Mouse (Mus musculus): ENCODE measurements around the gene Cdkn1b. TPM values are rescaled to one million over a fixed set of nuclear protein-coding genes. Genes with fewer than 3 reads are reported as not detected.

Gene Cdkn1b
- total and polyA plus RNA-seq, 2 experiments from 2014 or later, result 26.3 to 44.7 TPM

- no peak overlapping the region for H3K9ac ChIP-seq (replicated peaks; ENCODE audit: low read length)
- H3K9me3 ChIP-seq (ENCODE audit: low read length), result no peaks in the 10 kb centered on the region
- H3K27me3 ChIP-seq (ENCODE audit: insufficient read depth, low read length), result no peaks in the 10 kb centered on the region
- no peak for TF ChIP-seq CTCF (IDR thresholded peaks at IDR 0.05; ENCODE audit: low read depth)
- WGBS, result 91% methylated on average over 4 of the region's 4 CpGs
- no peaks in the 10 kb centered on the region for H3K4me1 ChIP-seq (ENCODE audit: insufficient read depth, low read length)
- no peak for ATAC-seq
- no peak overlapping the region for H3K27ac ChIP-seq
- no peak overlapping the region for H3K4me2 ChIP-seq (ENCODE audit: low read depth, low read length)
- no peak for DNase-seq (ENCODE audit: low spot score)
- no peak overlapping the region for H3K4me3 ChIP-seq (ENCODE audit: low read length)
- H3K36me3 ChIP-seq (ENCODE audit: insufficient read depth, low read length), result no peaks in the 10 kb centered on the region
Measured at GRCm38 (mm10) chr6:134939781-134940180, 19.6 kb downstream of the Cdkn1b start.

- 80% methylated on average over 13 of the region's 13 CpGs for WGBS
Measured at GRCm38 (mm10) chr6:134943759-134944407, 23.7 kb downstream of the Cdkn1b start.

GRCm38 (mm10) chr6:134946054-134946453 is 25.9 kb downstream of the Cdkn1b start:
- Histone ChIP-seq H3K36me3 (ENCODE audit: insufficient read depth, low read length) (no peaks in the 10 kb centered on the region), H3K27ac (no peak overlapping the region), H3K4me3 (ENCODE audit: low read length) (no peak overlapping the region), H3K27me3 (ENCODE audit: insufficient read depth, low read length) (no peaks in the 10 kb centered on the region), H3K9me3 (ENCODE audit: low read length) (no peaks in the 10 kb centered on the region), H3K9ac (replicated peaks; ENCODE audit: low read length) (no peak overlapping the region), H3K4me1 (ENCODE audit: insufficient read depth, low read length) (no peaks in the 10 kb centered on the region), H3K4me2 (ENCODE audit: low read depth, low read length) (no peak overlapping the region)
- no peak for TF ChIP-seq CTCF (IDR thresholded peaks at IDR 0.05; ENCODE audit: low read depth)
- DNase-seq (ENCODE audit: low spot score), result no peak
- no peak for ATAC-seq
- WGBS, result 60% methylated on average over 6 of the region's 6 CpGs

More at GRCm38 (mm10) chr6:134943759-134944407, 23.7 kb downstream of the Cdkn1b start:
- no peak for TF ChIP-seq CTCF (IDR thresholded peaks at IDR 0.05; ENCODE audit: low read depth)
- ATAC-seq (no peak), DNase-seq (ENCODE audit: low spot score) (no peak)
- Histone ChIP-seq H3K27ac (no peak overlapping the region), H3K36me3 (ENCODE audit: insufficient read depth, low read length) (no peaks in the 10 kb centered on the region), H3K9me3 (ENCODE audit: low read length) (no peaks in the 10 kb centered on the region), H3K4me3 (ENCODE audit: low read length) (no peak overlapping the region), H3K27me3 (ENCODE audit: insufficient read depth, low read length) (no peaks in the 10 kb centered on the region), H3K4me2 (ENCODE audit: low read depth, low read length) (no peak overlapping the region), H3K9ac (replicated peaks; ENCODE audit: low read length) (no peak overlapping the region), H3K4me1 (ENCODE audit: insufficient read depth, low read length) (no peaks in the 10 kb centered on the region)

- H3K4me2 ChIP-seq (ENCODE audit: low read depth, low read length), result no peak overlapping the region
- no peaks in the 10 kb centered on the region for H3K36me3 ChIP-seq (ENCODE audit: insufficient read depth, low read length)
- no peak overlapping the region for H3K9ac ChIP-seq (replicated peaks; ENCODE audit: low read length)
- no peak for DNase-seq (ENCODE audit: low spot score)
- no peak for TF ChIP-seq CTCF (IDR thresholded peaks at IDR 0.05; ENCODE audit: low read depth)
- H3K4me3 ChIP-seq (ENCODE audit: low read length), result no peak overlapping the region
- no peaks in the 10 kb centered on the region for H3K27me3 ChIP-seq (ENCODE audit: insufficient read depth, low read length)
- no peaks in the 10 kb centered on the region for H3K9me3 ChIP-seq (ENCODE audit: low read length)
- H3K4me1 ChIP-seq (ENCODE audit: insufficient read depth, low read length), result no peaks in the 10 kb centered on the region
- ATAC-seq, result no peak
- H3K27ac ChIP-seq, result no peak overlapping the region
- WGBS, result 86% methylated on average over 9 of the region's 9 CpGs
Measured at GRCm38 (mm10) chr6:134946858-134947257, 26.7 kb downstream of the Cdkn1b start.

GRCm38 (mm10) chr6:134947311-134948087 is 27.3 kb downstream of the Cdkn1b start:
- ATAC-seq (peak; percentile 53), DNase-seq (ENCODE audit: low spot score) (peak; percentile 83)
- H3K4me1 ChIP-seq (ENCODE audit: insufficient read depth, low read length), result no peaks in the 10 kb centered on the region
- no peak overlapping the region for H3K4me3 ChIP-seq (ENCODE audit: low read length)
- H3K9ac ChIP-seq (replicated peaks; ENCODE audit: low read length), result no peak overlapping the region
- H3K27ac ChIP-seq, result no peak overlapping the region
- no peaks in the 10 kb centered on the region for H3K9me3 ChIP-seq (ENCODE audit: low read length)
- no peak overlapping the region; the same call in 1 of the 2 replicates for H3K4me2 ChIP-seq (ENCODE audit: low read depth, low read length)
- WGBS, result 41% methylated on average over 13 of the region's 13 CpGs
- H3K36me3 ChIP-seq (ENCODE audit: insufficient read depth, low read length), result no peaks in the 10 kb centered on the region
- no peaks in the 10 kb centered on the region for H3K27me3 ChIP-seq (ENCODE audit: insufficient read depth, low read length)
- TF ChIP-seq CTCF (IDR thresholded peaks at IDR 0.05; ENCODE audit: low read depth), result peak; percentile 75

GRCm38 (mm10) chr6:134948522-134949061 is 28.4 kb downstream of the Cdkn1b start:
- no peak overlapping the region for H3K4me3 ChIP-seq (ENCODE audit: low read length)
- no peak overlapping the region for H3K27ac ChIP-seq
- no peak overlapping the region for H3K4me2 ChIP-seq (ENCODE audit: low read depth, low read length)
- no peaks in the 10 kb centered on the region for H3K9me3 ChIP-seq (ENCODE audit: low read length)
- no peak for TF ChIP-seq CTCF (IDR thresholded peaks at IDR 0.05; ENCODE audit: low read depth)
- DNase-seq (ENCODE audit: low spot score) (no peak), ATAC-seq (no peak)
- no peaks in the 10 kb centered on the region for H3K4me1 ChIP-seq (ENCODE audit: insufficient read depth, low read length)
- no peaks in the 10 kb centered on the region for H3K27me3 ChIP-seq (ENCODE audit: insufficient read depth, low read length)
- H3K36me3 ChIP-seq (ENCODE audit: insufficient read depth, low read length), result no peaks in the 10 kb centered on the region
- no peak overlapping the region for H3K9ac ChIP-seq (replicated peaks; ENCODE audit: low read length)
- 67% methylated on average over 11 of the region's 11 CpGs for WGBS

Measured in hindbrain, postnatal 0 days (tissue).